ENCODE assay signal across 8 mouse cellular contexts in the genomic region with DNA sequence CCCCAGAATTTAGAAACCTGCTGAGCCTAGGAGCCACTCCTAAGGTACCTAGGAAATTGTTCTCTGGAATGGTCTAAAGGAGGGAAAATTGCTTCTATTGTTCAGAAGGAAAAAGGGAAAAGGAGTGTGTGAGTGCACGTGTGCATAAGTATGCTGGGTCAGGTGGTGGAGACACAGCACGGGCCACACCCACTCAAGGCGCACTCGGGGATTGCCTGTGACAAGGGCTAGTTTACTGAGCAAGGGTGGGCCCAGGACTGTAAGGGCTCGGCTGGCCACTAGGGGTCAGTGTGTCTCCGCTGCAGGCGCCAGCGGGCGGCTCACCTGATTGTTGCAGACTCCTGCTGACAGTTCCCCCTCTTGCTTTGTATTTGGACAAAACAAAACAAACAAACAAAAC. TPM values are rescaled to one million over a fixed set of nuclear protein-coding genes. Genes with fewer than 3 reads are reported as not detected.
DNase-seq lines count a peak whose midpoint lies in the region; ATAC-seq and TF ChIP-seq lines count a peak whose summit lies in the region.

No protein-coding gene starts in this region.

- WGBS in hindbrain, embryonic 12.5 days = 2% methylated on average over 9 of the region's 9 CpGs
- WGBS in lung, postnatal 0 days = under 1% methylated on average over 9 of the region's 9 CpGs

- no peak for TF ChIP-seq EP300 in lung, postnatal 0 days (IDR thresholded peaks at IDR 0.05)

- peak overlapping the region; percentile 42 for H3K4me2 ChIP-seq in hindbrain, embryonic 12.5 days (replicated peaks)
- H3K4me2 ChIP-seq in lung, postnatal 0 days (replicated peaks; ENCODE audit: low read depth, low read length) = peak overlapping the region; percentile 73

- H3K4me3 ChIP-seq in hindbrain, embryonic 12.5 days = peak overlapping the region; percentile 10; the same call in 1 of the 2 replicates
- H3K4me3 ChIP-seq in lung, postnatal 0 days (ENCODE audit: low read depth, low read length) = peak overlapping the region; percentile 41

- peaks cover 10% of the 10 kb centered on the region for H3K27me3 ChIP-seq in hindbrain, embryonic 12.5 days
- no peaks in the 10 kb centered on the region for H3K27me3 ChIP-seq in lung, postnatal 0 days (replicated peaks; ENCODE audit: insufficient read depth, low read length)

- H3K27ac ChIP-seq in hindbrain, embryonic 12.5 days = no peak overlapping the region
- H3K27ac ChIP-seq in lung, postnatal 0 days (ENCODE audit: low read length) = no peak overlapping the region; the same call in 1 of the 2 replicates

- peaks cover 3% of the 10 kb centered on the region; the same call in 1 of the 2 replicates for H3K4me1 ChIP-seq in hindbrain, embryonic 12.5 days
- H3K4me1 ChIP-seq in lung, postnatal 0 days (ENCODE audit: insufficient read depth, low read depth, low read length) = no peaks in the 10 kb centered on the region

- H3K9ac ChIP-seq in hindbrain, embryonic 12.5 days = no peak overlapping the region
- 0 out of 2 replicates have a peak overlapping the region, but pooled peaks have one; percentile 21 for H3K9ac ChIP-seq in lung, postnatal 0 days (replicated peaks; ENCODE audit: low read depth)

- ATAC-seq in hindbrain, embryonic 12.5 days (ENCODE audit: low FRiP score) = peak; percentile 83
- ATAC-seq in lung, postnatal 0 days = peak; percentile 91

- peak; percentile 97 for TF ChIP-seq CTCF in lung, postnatal 0 days (IDR thresholded peaks at IDR 0.05)

- DNase-seq in NIH3T3 (ENCODE audit: low read depth) = peak; percentile 84
- DNase-seq in cerebellum, postnatal 10 days = peak; percentile 93 to 95
- peak; percentile 64 to 78 for DNase-seq in frontal cortex, postnatal 10 days (ENCODE audit: low spot score in 2 of 2)
- DNase-seq in layer of hippocampus, postnatal 10 days (ENCODE audit: low spot score in 2 of 2) = peak; percentile 87 to 91
- DNase-seq in lung, postnatal 0 days (ENCODE audit: low spot score) = peak; percentile 88
- DNase-seq in ovary, postnatal 10 days (ENCODE audit: low spot score) = peak; percentile 80
- peak; percentile 90 for DNase-seq in thymus, postnatal 0 days (ENCODE audit: low spot score)

- no peaks in the 10 kb centered on the region for H3K9me3 ChIP-seq in hindbrain, embryonic 12.5 days (replicated peaks)
- no peaks in the 10 kb centered on the region for H3K9me3 ChIP-seq in lung, postnatal 0 days (ENCODE audit: low read length)

- no peaks in the 10 kb centered on the region for H3K36me3 ChIP-seq in hindbrain, embryonic 12.5 days
- no peaks in the 10 kb centered on the region for H3K36me3 ChIP-seq in lung, postnatal 0 days (ENCODE audit: insufficient read depth, low read length)

RNA-seq across cellular contexts. Expression of a gene that starts 26.8 kb away (rescaled TPM):
- 0.58 TPM in 1 of 2 replicates, not detected in the other for polyA plus RNA-seq in hindbrain, embryonic 12.5 days (2016; fragmentation: Nextera tagmentation; extraction: Ambion mirVana)
- not detected for total RNA-seq in layer of hippocampus, postnatal 10 days (2021)
- 0.25 and 0.27 TPM in 2 replicates for polyA plus RNA-seq in lung, postnatal 0 days (2015; fragmentation: Nextera tagmentation; extraction: Ambion mirVana)
- polyA plus RNA-seq in thymus, postnatal 0 days (2015; fragmentation: Nextera tagmentation; extraction: Ambion mirVana) = 191 and 212 TPM in 2 replicates

RNA-seq across cellular contexts. Expression of a gene that starts 33.8 kb away (rescaled TPM):
- 10.6 and 11.9 TPM in 2 replicates for polyA plus RNA-seq in hindbrain, embryonic 12.5 days (2016; fragmentation: Nextera tagmentation; extraction: Ambion mirVana)
- total RNA-seq in layer of hippocampus, postnatal 10 days (2021) = 10 to 100 TPM; 35.4 to 37.8 TPM
- 3.4 and 3.6 TPM in 2 replicates for polyA plus RNA-seq in lung, postnatal 0 days (2015; fragmentation: Nextera tagmentation; extraction: Ambion mirVana)
- polyA plus RNA-seq in thymus, postnatal 0 days (2015; fragmentation: Nextera tagmentation; extraction: Ambion mirVana) = 19.8 and 25.5 TPM in 2 replicates

Comparison
In these comparisons a context has a peak if more than half of its experiments do, and no peak if none do; other contexts are left out.
1. RNA of a gene that starts 26.8 kb away (polyA plus RNA-seq): 191 to 212 TPM in thymus, postnatal 0 days; 0.58 TPM in hindbrain, embryonic 12.5 days and 0.25 to 0.27 TPM in lung, postnatal 0 days; every median in the first group is over 100 times any median in the second.
2. Peak in every context shown above with its lines, with median percentiles within 50 percentile points of each other: DNase-seq.